Mouse (Mus musculus): Measurements from ENCODE around the gene Rnf126.

The Rnf126 gene

GRCm38 (mm10) chr10:79766508-79767325 is at the start of gene Rnf126:
Gene Rnf126 (minus strand): TSS chr10:79766952.
- DNase-seq (ENCODE audit: low spot score in 2 of 2) = peak; percentile 99

GRCm38 (mm10) chr10:79815671-79816494 is 49.1 kb upstream of the Rnf126 start:
- no peak for DNase-seq (ENCODE audit: low spot score in 2 of 2)

GRCm38 (mm10) chr10:79814271-79814842 is 47.6 kb upstream of the Rnf126 start:
- DNase-seq (ENCODE audit: low spot score in 2 of 2) = no peak

- DNase-seq (ENCODE audit: low spot score in 2 of 2) = peak; percentile 71 to 84
These were observed 45.2 kb upstream of the Rnf126 start for GRCm38 (mm10) chr10:79811736-79812637.

GRCm38 (mm10) chr10:79808728-79809127 is 42.0 kb upstream of the Rnf126 start:
- DNase-seq (ENCODE audit: low spot score in 2 of 2) = no peak

GRCm38 (mm10) chr10:79807826-79808225 is 41.1 kb upstream of the Rnf126 start:
- no peak for DNase-seq (ENCODE audit: low spot score in 2 of 2)

GRCm38 (mm10) chr10:79806972-79807371 is 40.2 kb upstream of the Rnf126 start:
- DNase-seq (ENCODE audit: low spot score in 2 of 2) = no peak

GRCm38 (mm10) chr10:79806331-79806730 is 39.6 kb upstream of the Rnf126 start:
- no peak for DNase-seq (ENCODE audit: low spot score in 2 of 2)

- no peak for DNase-seq (ENCODE audit: low spot score in 2 of 2)
These were observed 38.9 kb upstream of the Rnf126 start for GRCm38 (mm10) chr10:79805636-79806035.

- DNase-seq (ENCODE audit: low spot score in 2 of 2) = no peak
These were observed 37.1 kb upstream of the Rnf126 start for GRCm38 (mm10) chr10:79803716-79804323.

GRCm38 (mm10) chr10:79802331-79802971 is 35.7 kb upstream of the Rnf126 start:
- DNase-seq (ENCODE audit: low spot score in 2 of 2) = peak in 1 of 2 experiments; percentile 72

- no peak for DNase-seq (ENCODE audit: low spot score in 2 of 2)
These were observed 35.1 kb upstream of the Rnf126 start for GRCm38 (mm10) chr10:79801837-79802236.

- DNase-seq (ENCODE audit: low spot score in 2 of 2) = no peak
These were observed 33.8 kb upstream of the Rnf126 start for GRCm38 (mm10) chr10:79800508-79800907.

GRCm38 (mm10) chr10:79798289-79798928 is 31.7 kb upstream of the Rnf126 start:
- DNase-seq (ENCODE audit: low spot score in 2 of 2) = no peak

GRCm38 (mm10) chr10:79797326-79797725 is 30.6 kb upstream of the Rnf126 start:
- no peak for DNase-seq (ENCODE audit: low spot score in 2 of 2)

- DNase-seq (ENCODE audit: low spot score in 2 of 2) = no peak
These were observed 29.2 kb upstream of the Rnf126 start for GRCm38 (mm10) chr10:79795905-79796304.

- DNase-seq (ENCODE audit: low spot score in 2 of 2) = peak; percentile 48 to 80
These were observed 27.8 kb upstream of the Rnf126 start for GRCm38 (mm10) chr10:79794491-79794931.

- DNase-seq (ENCODE audit: low spot score in 2 of 2) = no peak
These were observed 27.2 kb upstream of the Rnf126 start for GRCm38 (mm10) chr10:79793738-79794490.
